ENCODE assay signal across 19 mouse cellular contexts in the genomic region with DNA sequence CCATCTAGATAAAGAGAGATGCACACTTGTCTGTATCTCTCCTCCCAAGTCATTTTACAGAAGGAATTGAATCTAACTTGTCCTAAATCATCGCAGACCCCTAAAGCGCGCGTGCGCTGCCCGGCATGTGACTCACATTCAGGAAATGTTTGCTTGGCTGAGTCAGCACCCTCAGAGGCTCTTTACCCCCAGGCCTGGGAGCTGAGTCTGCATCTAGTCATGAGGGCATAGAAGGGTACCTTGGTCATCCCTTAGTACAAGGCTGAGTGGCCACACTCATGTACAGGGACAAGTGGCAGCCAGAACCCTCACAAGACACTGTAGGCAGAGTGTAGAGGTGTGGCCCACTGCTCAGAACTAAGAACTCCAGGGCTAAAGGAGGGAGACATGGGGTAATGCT. TPM values are rescaled to one million over a fixed set of nuclear protein-coding genes. Genes with fewer than 3 reads are reported as not detected.
DNase-seq lines count a peak whose midpoint lies in the region; ATAC-seq and TF ChIP-seq lines count a peak whose summit lies in the region.
"Had no signal": no experiment of that assay in that cellular context is flagged by ENCODE, and none has a peak within 500 bp of the region (broad histone marks: within the 10 kb centered on the region; RNA-seq: fewer than 3 reads in every experiment).

No protein-coding gene starts in this region.

- peak; percentile 73 for ATAC-seq in Patski
- ATAC-seq in forebrain, embryonic 16.5 days, result no peak
- ATAC-seq in hindbrain, embryonic 12.5 days (ENCODE audit: low FRiP score), result no peak

- CTCF ChIA-PET in Patski (lab: Charles Lee), result interaction anchor here (1.5 to 1.6 kb wide), 2 partner anchors 27 to 59 kb away, joined by 3 to 9 read pairs; no protein-coding TSS in a partner anchor

- peak; percentile 8 for DNase-seq in lung, postnatal 14 days
- no peak for DNase-seq in lung, adult 2 months
- DNase-seq in Patski (ENCODE audit: low read depth, low spot score), result no peak
- peak; percentile 72 to 87 for DNase-seq in kidney, postnatal 25 days
- peak; percentile 60 for DNase-seq in urinary bladder, postnatal 14 days (ENCODE audit: low spot score)
- DNase-seq in c-Kit-positive CD71-positive TER-119-positive erythroid progenitor cells, embryonic 14.5 days (ENCODE audit: low spot score), result no peak
- DNase-seq: adrenal gland, postnatal 10 days; cerebellum, adult 18-20 months; gastrocnemius, postnatal 14 days; lung, embryonic 14.5 days had no signal

- no peaks in the 10 kb centered on the region for H3K9me3 ChIP-seq in forebrain, embryonic 16.5 days (ENCODE audit: control insufficient read depth, low read length)
- H3K9me3 ChIP-seq in hindbrain, embryonic 12.5 days (replicated peaks), result no peaks in the 10 kb centered on the region
- H3K9me3 ChIP-seq: embryonic facial prominence, embryonic 13.5 days; hindbrain, embryonic 13.5 days; limb, embryonic 10.5 days; neural tube, embryonic 13.5 days had no signal

- no peak overlapping the region for H3K4me2 ChIP-seq in forebrain, embryonic 16.5 days (ENCODE audit: low read length)
- no peak overlapping the region for H3K4me2 ChIP-seq in hindbrain, embryonic 12.5 days (replicated peaks)
- H3K4me2 ChIP-seq: embryonic facial prominence, embryonic 13.5 days; hindbrain, embryonic 13.5 days; liver, embryonic 11.5 days; lung, embryonic 14.5 days; neural tube, embryonic 13.5 days had no signal

- no peak overlapping the region for H3K9ac ChIP-seq in forebrain, embryonic 16.5 days (replicated peaks; ENCODE audit: low read depth, low read length)
- H3K9ac ChIP-seq in hindbrain, embryonic 12.5 days, result no peak overlapping the region
- H3K9ac ChIP-seq: embryonic facial prominence, embryonic 13.5 days; hindbrain, embryonic 13.5 days; lung, embryonic 14.5 days; neural tube, embryonic 13.5 days had no signal

- no peaks in the 10 kb centered on the region for H3K36me3 ChIP-seq in forebrain, embryonic 16.5 days (ENCODE audit: control insufficient read depth, insufficient read depth)
- H3K36me3 ChIP-seq in hindbrain, embryonic 12.5 days, result no peaks in the 10 kb centered on the region
- H3K36me3 ChIP-seq: embryonic facial prominence, embryonic 13.5 days; hindbrain, embryonic 13.5 days; limb, embryonic 10.5 days; neural tube, embryonic 13.5 days had no signal

- POLR2A ChIA-PET in Patski (lab: Charles Lee), result interaction anchor here (0.5 to 1.8 kb wide), 3 partner anchors 9 to 96 kb away, joined by 3 read pairs; no protein-coding TSS in a partner anchor

- no peaks in the 10 kb centered on the region for H3K4me1 ChIP-seq in lung, adult 2 months (ENCODE audit: control insufficient read depth, insufficient read depth, low read length)
- no peaks in the 10 kb centered on the region for H3K4me1 ChIP-seq in forebrain, embryonic 16.5 days (replicated peaks; ENCODE audit: control insufficient read depth, insufficient read depth, low read length)
- no peaks in the 10 kb centered on the region for H3K4me1 ChIP-seq in hindbrain, embryonic 12.5 days
- H3K4me1 ChIP-seq: embryonic facial prominence, embryonic 13.5 days; hindbrain, embryonic 13.5 days; limb, embryonic 10.5 days; neural tube, embryonic 13.5 days had no signal

- TF ChIP-seq CTCF in lung, adult 2 months (IDR thresholded peaks at IDR 0.05; ENCODE audit: insufficient read depth, low read length), result no peak
- TF ChIP-seq CTCF in Patski (IDR thresholded peaks at IDR 0.05), result no peak

- H3K27ac ChIP-seq in forebrain, embryonic 16.5 days (ENCODE audit: low read length), result no peak overlapping the region
- no peak overlapping the region for H3K27ac ChIP-seq in hindbrain, embryonic 12.5 days
- H3K27ac ChIP-seq: embryonic facial prominence, embryonic 13.5 days; hindbrain, embryonic 13.5 days; left cerebral cortex, adult 2 months; limb, embryonic 10.5 days; neural tube, embryonic 13.5 days had no signal

- TF ChIP-seq POLR2A in lung, adult 2 months (IDR thresholded peaks at IDR 0.05; ENCODE audit: borderline replicate concordance, extremely low read depth, low read depth, low read length), result no peak

- 68% methylated on average over 6 of the region's 6 CpGs for WGBS in lung, adult 2 months
- 100% methylated on average over 6 of the region's 6 CpGs for WGBS in forebrain, embryonic 16.5 days
- WGBS in hindbrain, embryonic 12.5 days, result 96% methylated on average over 6 of the region's 6 CpGs

- H3K4me3 ChIP-seq in lung, adult 2 months (replicated peaks; ENCODE audit: extremely low read depth, low read depth, low read length), result no peak overlapping the region
- H3K4me3 ChIP-seq in forebrain, embryonic 16.5 days (replicated peaks; ENCODE audit: low read length), result no peak overlapping the region
- H3K4me3 ChIP-seq in hindbrain, embryonic 12.5 days, result no peak overlapping the region
- H3K4me3 ChIP-seq: embryonic facial prominence, embryonic 13.5 days; hindbrain, embryonic 13.5 days; left cerebral cortex, adult 2 months; limb, embryonic 10.5 days; neural tube, embryonic 13.5 days had no signal

- in situ Hi-C loops in Patski (cut with MboI; ENCODE audit: low pct_unique_long_range_greater_than_20kb), result no loop called here

- no peaks in the 10 kb centered on the region for H3K27me3 ChIP-seq in Patski
- peaks cover 17% of the 10 kb centered on the region for H3K27me3 ChIP-seq in forebrain, embryonic 16.5 days (replicated peaks; ENCODE audit: control insufficient read depth, insufficient read depth, low read length)
- peaks cover 32% of the 10 kb centered on the region for H3K27me3 ChIP-seq in hindbrain, embryonic 12.5 days

RNA-seq across cellular contexts. Expression of a gene that starts 6.3 kb away (rescaled TPM):
- 15.2 and 16.3 TPM in 2 replicates for polyA plus RNA-seq in lung, adult 2 months (2012; rRNA removed)
- polyA plus RNA-seq in Patski (2021), result 167 TPM
- polyA plus RNA-seq in forebrain, embryonic 16.5 days (2015; fragmentation: Nextera tagmentation; extraction: Ambion mirVana), result 0.16 TPM in 1 of 2 replicates, not detected in the other
- 0.09 TPM in 1 of 2 replicates, not detected in the other for polyA plus RNA-seq in hindbrain, embryonic 12.5 days (2016; fragmentation: Nextera tagmentation; extraction: Ambion mirVana)
- polyA plus RNA-seq: embryonic facial prominence, embryonic 13.5 days; heart, postnatal 0 days; limb, embryonic 10.5 days had no signal

Comparison
In these comparisons a context has a peak if more than half of its experiments do, and no peak if none do; other contexts are left out.
1. DNase-seq: peak in lung, postnatal 14 days (single experiment), kidney, postnatal 25 days (2 of 2) and urinary bladder, postnatal 14 days (single experiment); none in lung, adult 2 months (single experiment), Patski (single experiment) and c-Kit-positive CD71-positive TER-119-positive erythroid progenitor cells, embryonic 14.5 days (single experiment).
2. RNA of a gene that starts 6.3 kb away (polyA plus RNA-seq): 167 TPM in Patski (single experiment) and 15.2 to 16.3 TPM in lung, adult 2 months; 0.16 TPM in forebrain, embryonic 16.5 days and 0.09 TPM in hindbrain, embryonic 12.5 days; every median in the first group is over 10 times any median in the second.